Mouse (Mus musculus) liver, postnatal 0 days (tissue): ENCODE results near the gene Por. TPM values are rescaled to one million over a fixed set of nuclear protein-coding genes. Genes with fewer than 3 reads are reported as not detected.

Source experiments
- ATAC-seq: fragments of 200-750 bp; cut with Nextera tagmentation; 2 replicates; pipeline ENCODE4 v1.8.0; 2017; ENCODE audit warnings: mild to moderate bottlenecking, moderate library complexity
- DNase-seq: peaks from one replicate; pipeline ENCODE4 v3.0.0-alpha.2; 2016
- H3K27ac ChIP-seq: fragments of 300-500 bp; sonication (generic); 2 replicates; pipeline ENCODE4 v1.5.1; 2014; ENCODE audit warnings: antibody characterized with exemption, moderate library complexity, mild to moderate bottlenecking, low read depth
- H3K27me3 ChIP-seq: fragments of 300-500 bp; sonication (generic); 2 replicates; pipeline ENCODE4 v1.6.1; 2014; ENCODE audit warnings: low read length, control low read depth, mixed read lengths; ENCODE audit not compliant: insufficient read depth
- H3K36me3 ChIP-seq: fragments of 300-500 bp; sonication (generic); replicated peaks from 2 replicates; pipeline ENCODE4 v1.6.1; 2014; ENCODE audit warnings: mild to moderate bottlenecking, control low read depth, low read length, moderate library complexity, mixed read lengths; ENCODE audit not compliant: insufficient read depth
- H3K4me1 ChIP-seq: fragments of 300-500 bp; sonication (generic); 2 replicates; pipeline ENCODE4 v1.6.1; 2014; ENCODE audit warnings: antibody characterized with exemption, mild to moderate bottlenecking, control low read depth; ENCODE audit not compliant: insufficient read depth
- H3K4me2 ChIP-seq: fragments of 300-500 bp; sonication (generic); 2 replicates; pipeline ENCODE4 v1.6.1; 2014; ENCODE audit warnings: low read depth, mild to moderate bottlenecking, low read length, moderate library complexity, mixed read lengths
- H3K4me3 ChIP-seq: fragments of 300-500 bp; sonication (generic); 2 replicates; pipeline ENCODE4 v1.5.1; 2014; ENCODE audit warnings: low read depth, low read length
- H3K9ac ChIP-seq: fragments of 300-500 bp; sonication (generic); replicated peaks from 2 replicates; pipeline ENCODE4 v1.6.1; 2014; ENCODE audit warnings: mild to moderate bottlenecking, moderate library complexity
- H3K9me3 ChIP-seq: fragments of 300-500 bp; sonication (generic); 2 replicates; pipeline ENCODE4 v1.6.1; 2016; ENCODE audit warnings: mild to moderate bottlenecking, control low read depth, low read length, mixed read lengths
- CTCF ChIP-seq: sonication (generic); IDR thresholded peaks from 2 replicates; pipeline ENCODE4 v1.5.1; 2016; ENCODE audit warnings: antibody characterized with exemption, low read depth
- EP300 ChIP-seq: IDR thresholded peaks from 2 replicates; pipeline ENCODE4 v1.6.1; 2016; ENCODE audit warnings: antibody characterized with exemption, low read depth, mild to moderate bottlenecking
- WGBS: fragments of 180-500 bp; shearing (Covaris S2); extraction: QIAGEN DNeasy Blood & Tissue Kit; methylation state at CpG from one replicate; pipeline ENCODE4 v1.1.7; 2014; ENCODE audit not compliant: insufficient replicate concordance; 5-methylcytosine and 5-hydroxymethylcytosine counted together
- polyA plus RNA-seq: library from polyadenylated mRNA; unstranded; fragments of >200 nt; fragmentation: Nextera tagmentation; extraction: Ambion mirVana; gene quantifications from 2 replicates; pipeline ENCODE4 v1.2.1, GENCODE M21; 2015

Gene Por
- polyA plus RNA-seq, 1 experiment from 2014 or later: 303 TPM

- Histone ChIP-seq H3K27ac (peak overlapping the region; percentile 90), H3K4me3 (no peak overlapping the region), H3K9ac (no peak overlapping the region), H3K4me2 (peak overlapping the region; percentile 36; the same call in 1 of the 2 replicates), H3K4me1 (peaks cover 20% of the 10 kb centered on the region), H3K27me3 (no peaks in the 10 kb centered on the region), H3K9me3 (no peaks in the 10 kb centered on the region), H3K36me3 (no peaks in the 10 kb centered on the region)
- peak; percentile 83 for ATAC-seq
- TF ChIP-seq CTCF (no peak), EP300 (peak; percentile 42; the same call in 1 of the 2 replicates)
- peak; percentile 64 for DNase-seq
- WGBS: 14% methylated on average over 3 of the region's 3 CpGs
These were observed 4.5 kb downstream of the Por start for GRCm38 (mm10) chr5:135674349-135674775.

- H3K4me2 ChIP-seq: peak overlapping the region; percentile 59
- H3K4me1 ChIP-seq: peaks cover 20% of the 10 kb centered on the region
- no peaks in the 10 kb centered on the region for H3K9me3 ChIP-seq
- TF ChIP-seq EP300: peak; percentile 71
- TF ChIP-seq CTCF: no peak
- H3K27me3 ChIP-seq: no peaks in the 10 kb centered on the region
- peak; percentile 80 for DNase-seq
- peak overlapping the region; percentile 90 for H3K27ac ChIP-seq
- ATAC-seq: peak; percentile 85
- no peaks in the 10 kb centered on the region for H3K36me3 ChIP-seq
- 6% methylated on average over 9 of the region's 11 CpGs for WGBS
- H3K4me3 ChIP-seq: peak overlapping the region; percentile 24
- peak overlapping the region; percentile 59 for H3K9ac ChIP-seq
These were observed 5.0 kb downstream of the Por start for GRCm38 (mm10) chr5:135674821-135675220.

- DNase-seq (no peak), ATAC-seq (no peak)
- Histone ChIP-seq H3K36me3 (no peaks in the 10 kb centered on the region), H3K4me3 (no peak overlapping the region), H3K27me3 (no peaks in the 10 kb centered on the region), H3K4me1 (peaks cover 20% of the 10 kb centered on the region), H3K9ac (no peak overlapping the region), H3K27ac (no peak overlapping the region), H3K9me3 (no peaks in the 10 kb centered on the region), H3K4me2 (no peak overlapping the region)
- TF ChIP-seq EP300 (no peak), CTCF (no peak)
- 59% methylated on average over 3 of the region's 3 CpGs for WGBS
These were observed 6.9 kb downstream of the Por start for GRCm38 (mm10) chr5:135676696-135677095.

- Histone ChIP-seq H3K4me2 (no peak overlapping the region), H3K9me3 (no peaks in the 10 kb centered on the region), H3K27ac (no peak overlapping the region), H3K4me3 (no peak overlapping the region), H3K9ac (no peak overlapping the region), H3K27me3 (no peaks in the 10 kb centered on the region), H3K36me3 (no peaks in the 10 kb centered on the region), H3K4me1 (peaks cover 20% of the 10 kb centered on the region)
- WGBS: 36% methylated on average over 2 of the region's 2 CpGs
- TF ChIP-seq CTCF (no peak), EP300 (no peak)
- no peak for ATAC-seq
- no peak for DNase-seq
These were observed 7.4 kb downstream of the Por start for GRCm38 (mm10) chr5:135677251-135677650.

GRCm38 (mm10) chr5:135678481-135678880, 8.6 kb downstream of the Por start:
- Histone ChIP-seq H3K9me3 (no peaks in the 10 kb centered on the region), H3K27me3 (no peaks in the 10 kb centered on the region), H3K9ac (no peak overlapping the region), H3K4me2 (no peak overlapping the region), H3K4me1 (peaks cover 14% of the 10 kb centered on the region), H3K27ac (peak overlapping the region; percentile 66), H3K4me3 (no peak overlapping the region), H3K36me3 (no peaks in the 10 kb centered on the region)
- ATAC-seq (peak; percentile 3; the same call in 1 of the 2 replicates), DNase-seq (no peak)
- TF ChIP-seq EP300 (no peak; the same call in 1 of the 2 replicates), CTCF (no peak)
- WGBS: 67% methylated on average over 6 of the region's 6 CpGs

GRCm38 (mm10) chr5:135680967-135681545, 11.2 kb downstream of the Por start:
- peaks cover 11% of the 10 kb centered on the region; the same call in 1 of the 2 replicates for H3K4me1 ChIP-seq
- H3K4me2 ChIP-seq: no peak overlapping the region
- H3K27ac ChIP-seq: no peak overlapping the region
- WGBS: 83% methylated on average over 6 of the region's 6 CpGs
- no peaks in the 10 kb centered on the region for H3K27me3 ChIP-seq
- ATAC-seq (no peak), DNase-seq (no peak)
- no peak overlapping the region for H3K4me3 ChIP-seq
- no peak for TF ChIP-seq EP300
- TF ChIP-seq CTCF: no peak
- no peaks in the 10 kb centered on the region for H3K36me3 ChIP-seq
- no peaks in the 10 kb centered on the region for H3K9me3 ChIP-seq
- H3K9ac ChIP-seq: no peak overlapping the region
